Mouse (Mus musculus): ENCODE measurements around the gene Slit1.

The Slit1 gene

GRCm38 (mm10) chr19:41723337-41723736 lies 20.1 kb downstream of the Slit1 start:
- no peak for DNase-seq

DNA sequence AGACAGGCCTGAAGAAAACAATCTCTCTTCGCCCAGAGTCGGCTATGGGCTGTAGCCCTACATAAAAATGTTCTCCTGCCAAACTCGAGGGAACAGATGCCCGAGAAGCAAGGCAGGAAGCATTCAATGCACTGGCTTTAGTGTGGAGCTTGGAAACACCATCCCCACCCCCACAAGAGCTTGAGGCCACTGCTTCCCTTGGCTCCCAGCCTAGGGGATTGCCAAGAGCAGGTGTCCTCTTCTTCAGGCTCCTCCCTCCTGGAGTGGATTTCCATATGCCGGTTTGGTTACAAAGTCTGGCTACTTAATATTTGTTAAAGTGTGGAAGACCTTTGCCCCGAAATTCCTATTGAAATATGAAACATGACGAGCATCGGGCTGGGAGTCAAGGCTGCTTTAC lies 24.0 kb downstream of the Slit1 start:
- DNase-seq: no peak

DNA sequence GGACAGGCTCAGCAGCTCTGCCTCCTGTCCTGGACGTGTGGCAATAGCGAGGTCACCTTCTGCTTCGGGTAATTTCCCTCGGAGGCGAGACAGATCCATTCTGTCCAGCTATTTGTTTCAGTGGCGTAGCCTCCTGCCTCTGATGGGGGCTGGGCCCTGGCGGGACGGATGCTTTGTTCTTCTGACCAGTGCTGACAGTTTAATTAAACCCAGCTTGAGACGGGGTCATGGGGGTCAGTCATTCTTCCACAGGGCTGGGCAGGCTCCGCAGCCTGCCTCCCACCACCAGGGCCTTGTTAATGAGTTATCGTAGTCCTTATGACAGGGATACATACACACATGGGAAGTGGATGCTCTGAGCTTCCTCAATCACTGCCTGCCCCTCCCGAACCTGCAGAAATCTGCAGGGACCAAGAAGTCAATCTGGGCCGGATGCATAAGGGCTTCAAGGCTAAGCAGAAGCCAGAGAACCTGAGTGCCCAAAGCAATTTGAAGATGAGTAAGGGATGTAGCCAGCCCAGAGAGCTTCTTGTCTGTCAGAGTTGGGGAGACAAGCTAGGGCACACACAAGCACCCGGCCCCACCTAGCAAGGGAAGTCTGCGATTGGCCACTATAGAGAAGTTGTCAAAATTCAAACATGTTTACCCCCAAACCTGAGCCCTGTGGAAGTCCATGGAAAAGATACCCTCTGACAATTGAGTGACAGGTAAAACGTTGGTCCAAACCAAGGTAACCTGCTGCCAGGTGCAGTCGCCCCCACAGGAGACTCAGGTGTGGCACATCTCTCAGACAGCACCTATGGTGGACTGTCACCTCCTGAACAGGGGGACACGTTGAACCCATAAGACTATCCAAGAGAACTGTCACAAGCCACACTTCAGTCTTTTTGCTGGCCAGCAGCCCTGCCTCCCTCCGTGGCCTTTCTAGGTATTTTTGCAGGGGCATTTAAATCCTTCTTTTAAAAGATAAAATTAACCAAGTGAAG lies 26.9 kb downstream of the Slit1 start:
- peak; percentile 94 for DNase-seq

DNA sequence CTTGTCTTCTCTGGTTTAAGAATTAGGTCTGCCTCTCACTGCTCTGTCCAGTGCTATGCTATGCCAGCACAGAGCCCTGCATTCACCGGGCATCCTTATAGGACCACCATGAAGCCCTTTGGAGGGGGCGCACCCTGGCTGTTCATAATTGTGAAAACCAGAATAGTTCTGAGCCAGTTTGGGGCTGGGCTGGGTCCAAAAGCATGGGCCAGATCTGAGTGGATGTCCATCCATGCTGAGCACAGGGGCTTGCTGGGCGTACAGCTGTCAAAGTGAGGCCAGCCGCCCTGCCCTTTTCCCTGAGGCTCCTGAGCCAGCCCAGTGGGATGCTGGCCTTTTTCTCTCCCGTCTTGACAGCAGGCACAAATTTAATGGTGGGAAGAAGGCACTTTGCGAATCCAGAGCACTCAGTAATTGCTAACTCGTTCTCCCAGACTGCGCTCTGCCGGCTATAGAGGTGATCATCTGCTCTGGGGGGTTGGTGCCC lies 29.0 kb downstream of the Slit1 start:
- peak; percentile 35 for DNase-seq

- no peak for DNase-seq
Measured at GRCm38 (mm10) chr19:41712829-41713228, 30.6 kb downstream of the Slit1 start.

- no peak for DNase-seq
Measured at GRCm38 (mm10) chr19:41711665-41712064, 31.8 kb downstream of the Slit1 start.

- no peak for DNase-seq
Measured at GRCm38 (mm10) chr19:41709497-41710165, 33.8 kb downstream of the Slit1 start.

DNA sequence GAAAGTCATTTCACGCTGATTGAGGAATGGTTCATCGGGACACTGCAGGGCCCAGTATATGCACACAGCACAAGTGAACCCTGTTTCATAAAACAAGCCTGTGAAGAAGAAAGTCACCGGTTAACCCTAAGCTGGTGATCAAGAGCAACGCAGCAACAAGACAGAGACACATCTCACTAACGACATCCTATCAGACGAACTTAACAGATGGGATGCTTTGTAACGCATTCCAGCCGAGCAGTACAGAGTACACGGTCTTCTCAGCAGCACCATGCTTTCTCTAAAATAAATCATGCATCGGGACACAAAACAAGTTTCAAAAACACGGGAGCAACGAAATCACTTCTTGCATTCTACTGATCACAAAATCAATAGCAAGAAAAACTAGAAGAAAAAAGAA lies 35.6 kb downstream of the Slit1 start:
- no peak for DNase-seq

- no peak for DNase-seq
Measured at GRCm38 (mm10) chr19:41706094-41706828, 37.2 kb downstream of the Slit1 start.

GRCm38 (mm10) chr19:41705416-41705815 lies 38.0 kb downstream of the Slit1 start:
- DNase-seq: no peak

GRCm38 (mm10) chr19:41702638-41703037 lies 40.8 kb downstream of the Slit1 start:
- DNase-seq: no peak

DNA sequence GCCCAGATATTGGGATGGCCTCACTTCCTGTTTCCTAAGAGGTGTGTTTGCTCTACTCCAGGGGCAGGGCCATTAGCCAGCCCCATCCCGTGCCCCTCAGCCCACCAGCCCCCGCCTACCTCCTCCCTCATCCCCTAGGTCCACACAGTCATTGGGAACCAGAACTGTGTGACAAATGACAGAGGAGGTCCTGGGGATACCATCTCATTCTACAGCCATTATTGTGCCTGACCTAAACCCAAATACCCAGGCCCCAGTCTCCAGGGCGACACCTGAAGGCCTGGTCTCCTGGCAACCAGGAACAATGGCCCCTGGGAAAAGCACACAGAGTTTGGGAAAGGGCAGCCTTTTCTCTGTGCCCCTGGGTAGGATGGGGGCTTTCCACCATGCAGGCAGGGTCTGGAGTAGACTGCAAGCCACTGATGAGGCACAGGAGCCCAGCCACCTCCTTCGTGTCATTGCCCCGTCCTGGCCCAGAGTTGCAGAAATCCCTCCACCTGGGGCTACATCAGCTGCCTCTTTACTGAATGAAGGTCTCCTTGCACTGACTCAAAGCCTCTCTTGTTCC lies 44.5 kb downstream of the Slit1 start:
- DNase-seq: no peak

GRCm38 (mm10) chr19:41697807-41698515 lies 45.5 kb downstream of the Slit1 start:
- DNase-seq: peak; percentile 55

DNA sequence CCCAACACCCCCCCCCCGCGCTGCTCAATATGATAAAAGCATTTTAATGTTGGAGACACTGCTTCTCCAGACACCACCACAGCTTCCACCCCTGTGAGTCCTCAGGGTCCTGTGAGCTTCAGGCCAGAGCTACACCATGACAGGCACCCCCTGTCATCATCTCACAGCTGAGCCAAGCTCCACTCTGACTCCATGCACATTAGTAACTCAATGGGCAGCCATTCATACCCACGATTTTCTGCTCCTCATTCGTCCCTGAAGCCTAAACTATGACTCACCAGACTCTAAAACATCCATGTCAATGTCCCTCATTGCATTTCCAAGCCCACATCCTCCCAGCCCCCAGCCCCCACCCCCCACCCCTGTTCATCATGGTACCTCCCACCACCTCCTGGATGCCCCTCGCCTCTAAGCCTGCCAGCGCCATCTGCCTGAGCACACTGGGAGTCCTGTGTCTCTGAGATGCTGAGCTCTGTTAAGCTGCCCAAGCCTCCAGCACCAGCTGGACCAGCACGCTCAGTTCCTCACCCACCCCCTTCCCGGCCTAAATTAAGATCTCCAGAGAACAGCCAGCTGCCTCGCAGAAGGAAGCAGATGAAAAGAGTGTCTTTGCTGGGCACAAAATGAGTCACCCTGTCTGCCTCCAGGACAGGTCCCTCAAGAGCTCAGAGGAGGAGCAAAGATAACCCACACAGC lies 46.2 kb downstream of the Slit1 start:
- peak; percentile 92 for DNase-seq

- DNase-seq: no peak
Measured at GRCm38 (mm10) chr19:41696443-41696842, 47.0 kb downstream of the Slit1 start.

GRCm38 (mm10) chr19:41695046-41695445 lies 48.4 kb downstream of the Slit1 start:
- DNase-seq: no peak

DNA sequence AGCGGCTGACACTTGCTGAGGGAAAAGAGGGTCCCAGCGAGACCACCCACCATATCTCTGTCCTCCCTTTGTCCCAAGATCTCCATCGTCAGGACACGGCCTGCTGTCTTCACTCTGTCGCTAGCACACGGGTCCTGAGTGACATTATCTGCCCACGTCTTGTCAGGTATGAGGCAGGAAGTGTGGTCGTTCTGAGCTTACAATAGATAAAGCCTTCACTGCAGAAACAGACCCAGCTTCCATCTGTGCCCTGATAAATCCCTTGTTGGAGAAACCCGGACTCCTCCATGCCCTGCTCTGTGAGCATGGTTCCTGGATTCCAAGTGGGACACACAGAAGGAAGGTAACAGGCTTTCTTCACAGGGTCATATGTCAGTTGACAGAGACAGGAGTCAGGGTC lies 48.9 kb downstream of the Slit1 start:
- no peak for DNase-seq

GRCm38 (mm10) chr19:41693727-41694126 lies 49.7 kb downstream of the Slit1 start:
- DNase-seq: peak; percentile 67

DNA sequence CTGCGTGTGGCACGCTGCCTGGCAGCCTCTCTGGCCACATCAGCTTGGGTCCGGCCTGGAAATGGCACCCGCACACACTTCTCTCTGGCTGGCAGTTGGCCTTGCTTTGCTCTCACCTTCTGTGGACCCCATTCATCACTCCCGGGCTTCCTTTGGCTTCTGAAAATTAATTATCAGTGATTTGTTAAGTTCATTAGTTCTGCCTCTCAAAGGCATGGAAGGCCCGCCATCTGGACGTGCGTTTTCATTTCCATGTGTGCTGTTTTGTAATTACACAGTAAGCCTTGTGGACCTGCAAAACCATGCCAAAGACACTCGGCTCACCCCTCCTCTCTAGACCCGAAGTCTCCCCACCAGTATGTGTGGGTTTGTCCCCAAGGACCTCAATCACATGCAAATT lies 53.4 kb downstream of the Slit1 start:
- peak; percentile 61 for DNase-seq

GRCm38 (mm10) chr19:41688251-41688650 lies 55.2 kb downstream of the Slit1 start:
- DNase-seq: peak; percentile 88

DNA sequence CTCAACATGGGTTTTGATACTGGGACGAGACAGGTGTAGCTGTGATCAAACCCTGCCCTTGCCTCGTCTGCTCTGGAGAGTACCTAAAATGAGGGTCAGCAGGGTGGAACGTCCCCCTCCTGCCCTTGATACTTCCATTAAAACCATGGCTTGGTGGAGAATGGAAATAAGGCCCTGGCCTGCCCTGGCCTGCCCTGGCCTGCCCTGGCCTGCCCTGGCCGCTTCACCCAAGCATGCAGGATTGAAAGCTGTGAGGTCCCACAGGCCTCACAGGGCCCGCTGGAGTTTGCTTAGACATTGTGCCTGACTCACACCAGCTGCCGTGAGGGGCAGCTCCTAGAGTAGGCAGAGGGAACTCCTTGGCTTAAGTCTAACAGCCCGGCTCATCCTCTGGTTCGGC lies 55.6 kb downstream of the Slit1 start:
- no peak for DNase-seq

GRCm38 (mm10) chr19:41686194-41686593 lies 57.3 kb downstream of the Slit1 start:
- DNase-seq: no peak
